Mouse (Mus musculus) stomach, postnatal 0 days (tissue): ENCODE measurements around the gene Pmf1. TPM values are rescaled to one million over a fixed set of nuclear protein-coding genes. Genes with fewer than 3 reads are reported as not detected.
A peak's percentile ranks its signal among the peaks of the same experiment; 100 is the strongest.
"Not testable (repeated sequence)": the region's sequence is repeated elsewhere in the genome, so short reads cannot be mapped to it uniquely, and the experiment has no call there.

Experiments
- ATAC-seq: fragments of 200-750 bp; cut with Nextera tagmentation; 2 replicates; pipeline ENCODE4 v1.8.0; 2017; ENCODE audit not compliant: low FRiP score, low TSS enrichment
- DNase-seq: peaks from one replicate; pipeline ENCODE4 v3.0.0-alpha.2; 2016; ENCODE audit warnings: low spot score
- H3K27ac ChIP-seq: fragments of 300-500 bp; sonication (generic); replicated peaks from 2 replicates; pipeline ENCODE4 v1.5.1; 2014; ENCODE audit warnings: mild to moderate bottlenecking, control low read depth
- H3K27me3 ChIP-seq: fragments of 300-500 bp; sonication (generic); 2 replicates; pipeline ENCODE4 v1.6.1; 2014; ENCODE audit warnings: low read length; ENCODE audit not compliant: control insufficient read depth, insufficient read depth
- H3K36me3 ChIP-seq: fragments of 300-500 bp; sonication (generic); 2 replicates; pipeline ENCODE4 v1.6.1; 2014; ENCODE audit warnings: low read length, mixed read lengths; ENCODE audit not compliant: control insufficient read depth, insufficient read depth
- H3K4me1 ChIP-seq: fragments of 300-500 bp; sonication (generic); replicated peaks from 2 replicates; pipeline ENCODE4 v1.6.1; 2014; ENCODE audit warnings: antibody characterized with exemption; ENCODE audit not compliant: control insufficient read depth, insufficient read depth
- H3K4me2 ChIP-seq: fragments of 300-500 bp; sonication (generic); replicated peaks from 2 replicates; pipeline ENCODE4 v1.6.1; 2014; ENCODE audit warnings: low read depth, mild to moderate bottlenecking, control low read depth, moderate library complexity
- H3K4me3 ChIP-seq: fragments of 300-500 bp; sonication (generic); 2 replicates; pipeline ENCODE4 v1.5.1; 2014; ENCODE audit warnings: low read depth, low read length, control low read depth
- H3K9ac ChIP-seq: fragments of 300-500 bp; sonication (generic); 2 replicates; pipeline ENCODE4 v1.6.1; 2014; ENCODE audit warnings: mild to moderate bottlenecking, low read length, control low read depth, mixed read lengths
- H3K9me3 ChIP-seq: fragments of 300-500 bp; sonication (generic); 2 replicates; pipeline ENCODE4 v1.6.1; 2016; ENCODE audit warnings: low read length; ENCODE audit not compliant: control insufficient read depth
- CTCF ChIP-seq: IDR thresholded peaks from 2 replicates; pipeline ENCODE4 v1.5.1; 2016; ENCODE audit warnings: antibody characterized with exemption, low read depth, mild to moderate bottlenecking, moderate library complexity
- EP300 ChIP-seq: optimal IDR thresholded peaks from 2 replicates; pipeline ENCODE3; 2016; ENCODE audit warnings: antibody characterized with exemption
- WGBS: fragments of 180-500 bp; shearing (Covaris S2); extraction: QIAGEN DNeasy Blood & Tissue Kit; methylation state at CpG from one replicate; pipeline ENCODE4 v1.1.7; 2014; 5-methylcytosine and 5-hydroxymethylcytosine counted together
- polyA plus RNA-seq: library from polyadenylated mRNA; unstranded; fragments of >200 nt; fragmentation: Nextera tagmentation; extraction: Ambion mirVana; gene quantifications from 2 replicates; pipeline ENCODE4 v1.2.1, GENCODE M21; 2015

The Pmf1 gene
- polyA plus RNA-seq, 1 experiment from 2014 or later = 58.1 TPM

- no peaks in the 10 kb centered on the region for H3K27me3 ChIP-seq
- H3K9ac ChIP-seq = no peak overlapping the region
- no peaks in the 10 kb centered on the region; the same call in 1 of the 2 replicates for H3K36me3 ChIP-seq
- ATAC-seq (no peak), DNase-seq (no peak)
- no peaks in the 10 kb centered on the region for H3K9me3 ChIP-seq
- no peak overlapping the region for H3K4me3 ChIP-seq
- TF ChIP-seq EP300 (no peak), CTCF (no peak)
- no peak overlapping the region for H3K27ac ChIP-seq
- WGBS = 93% methylated on average over 10 of the region's 10 CpGs
- H3K4me1 ChIP-seq = no peaks in the 10 kb centered on the region; the same call in 1 of the 2 replicates
- no peak overlapping the region for H3K4me2 ChIP-seq
Measured at GRCm38 (mm10) chr3:88403522-88404230, 6.5 kb downstream of the Pmf1 start.

- Histone ChIP-seq H3K4me1 (no peaks in the 10 kb centered on the region), H3K27ac (no peak overlapping the region), H3K27me3 (no peaks in the 10 kb centered on the region), H3K36me3 (peaks cover 2% of the 10 kb centered on the region; the same call in 1 of the 2 replicates), H3K4me3 (no peak overlapping the region), H3K9me3 (no peaks in the 10 kb centered on the region), H3K9ac (no peak overlapping the region), H3K4me2 (no peak overlapping the region)
- 70% methylated on average over 2 of the region's 2 CpGs for WGBS
- ATAC-seq = no peak
- DNase-seq = no peak
- TF ChIP-seq CTCF (no peak), EP300 (no peak)
Measured at GRCm38 (mm10) chr3:88398666-88399065, 11.5 kb downstream of the Pmf1 start.

- H3K9ac ChIP-seq = no peak overlapping the region
- no peak overlapping the region for H3K4me2 ChIP-seq
- H3K27ac ChIP-seq = no peak overlapping the region
- 93% methylated on average over 8 of the region's 8 CpGs for WGBS
- peaks cover 2% of the 10 kb centered on the region; the same call in 1 of the 2 replicates for H3K36me3 ChIP-seq
- ATAC-seq (peak; percentile 19; the same call in 1 of the 2 replicates), DNase-seq (no peak)
- H3K4me3 ChIP-seq = no peak overlapping the region
- TF ChIP-seq EP300 = no peak
- TF ChIP-seq CTCF = no peak
- H3K9me3 ChIP-seq = no peaks in the 10 kb centered on the region
- H3K4me1 ChIP-seq = no peaks in the 10 kb centered on the region
- no peaks in the 10 kb centered on the region for H3K27me3 ChIP-seq
Measured at GRCm38 (mm10) chr3:88395742-88396141, 14.4 kb downstream of the Pmf1 start.

- TF ChIP-seq EP300 = no peak
- Histone ChIP-seq H3K36me3 (peaks cover 2% of the 10 kb centered on the region; the same call in 1 of the 2 replicates), H3K4me2 (no peak overlapping the region), H3K9ac (no peak overlapping the region), H3K4me3 (no peak overlapping the region), H3K4me1 (no peaks in the 10 kb centered on the region), H3K27me3 (no peaks in the 10 kb centered on the region), H3K9me3 (no peaks in the 10 kb centered on the region), H3K27ac (no peak overlapping the region)
- ATAC-seq (peak; percentile 28; the same call in 1 of the 2 replicates), DNase-seq (no peak)
- WGBS = 94% methylated on average over 6 of the region's 6 CpGs
Measured at GRCm38 (mm10) chr3:88395288-88395687, 14.8 kb downstream of the Pmf1 start.

GRCm38 (mm10) chr3:88393776-88394375 is 16.3 kb downstream of the Pmf1 start:
- no peak overlapping the region for H3K4me2 ChIP-seq
- 73% methylated on average over 9 of the region's 9 CpGs for WGBS
- DNase-seq (no peak), ATAC-seq (0 out of 2 replicates have a peak, but pooled peaks have one; percentile 36)
- no peak overlapping the region for H3K27ac ChIP-seq
- H3K4me1 ChIP-seq = no peaks in the 10 kb centered on the region
- 0 out of 2 replicates have a peak overlapping the region, but pooled peaks have one; percentile 8 for H3K9ac ChIP-seq
- TF ChIP-seq EP300 (no peak), CTCF (no peak)
- H3K9me3 ChIP-seq = no peaks in the 10 kb centered on the region
- no peak overlapping the region for H3K4me3 ChIP-seq
- peaks cover 2% of the 10 kb centered on the region; the same call in 1 of the 2 replicates for H3K36me3 ChIP-seq
- no peaks in the 10 kb centered on the region for H3K27me3 ChIP-seq

GRCm38 (mm10) chr3:88384364-88384763 is 25.8 kb downstream of the Pmf1 start, which contains the start of gene Bglap:
TSS of gene Bglap (minus strand) at chr3:88384464.
- Histone ChIP-seq H3K27ac (no peak within 1 kb of the TSS), H3K4me1 (no peaks in the 10 kb centered on the region), H3K27me3 (no peaks in the 10 kb centered on the region), H3K4me2 (no peak within 1 kb of the TSS), H3K9me3 (no peaks in the 10 kb centered on the region), H3K4me3 (no peak within 1 kb of the TSS), H3K36me3 (no peaks in the 10 kb centered on the region), H3K9ac (no peak within 1 kb of the TSS)
- ATAC-seq = no peak
- TF ChIP-seq CTCF (no peak), EP300 (no peak)
- 75% methylated on average over 5 of the region's 5 CpGs for WGBS
- no peak for DNase-seq

GRCm38 (mm10) chr3:88382383-88382782 is 27.7 kb downstream of the Pmf1 start:
- WGBS = 51% methylated on average over 2 of the region's 7 CpGs
- not testable (repeated sequence) for H3K4me1 ChIP-seq, DNase-seq, H3K27ac ChIP-seq, H3K9me3 ChIP-seq, H3K36me3 ChIP-seq, H3K4me3 ChIP-seq, H3K27me3 ChIP-seq, H3K4me2 ChIP-seq, H3K9ac ChIP-seq
- peak; percentile 14; the same call in 1 of the 2 replicates for ATAC-seq

GRCm38 (mm10) chr3:88381389-88382315 is 28.5 kb downstream of the Pmf1 start:
- not testable (repeated sequence) for H3K9me3 ChIP-seq, H3K36me3 ChIP-seq, H3K4me3 ChIP-seq, H3K27me3 ChIP-seq, H3K4me1 ChIP-seq, H3K9ac ChIP-seq, H3K27ac ChIP-seq
- H3K4me2 ChIP-seq = peak overlapping the region; percentile 49
- DNase-seq (peak; percentile 74), ATAC-seq (peak; percentile 80)
- WGBS = 11% methylated on average over 16 of the region's 22 CpGs
